Mouse (Mus musculus) T-helper 1 cell (primary cell): ENCODE measurements around the gene Cfap54.

Source experiments
- in situ Hi-C: fragments of 300-600 bp; cut with MboI, MseI; formaldehyde crosslinking; loops from one replicate; pipeline ENCODE4 v1.15.1; 2025; ENCODE audit warnings: high pct_unique_total_duplicates

Cfap54 gene

DNA sequence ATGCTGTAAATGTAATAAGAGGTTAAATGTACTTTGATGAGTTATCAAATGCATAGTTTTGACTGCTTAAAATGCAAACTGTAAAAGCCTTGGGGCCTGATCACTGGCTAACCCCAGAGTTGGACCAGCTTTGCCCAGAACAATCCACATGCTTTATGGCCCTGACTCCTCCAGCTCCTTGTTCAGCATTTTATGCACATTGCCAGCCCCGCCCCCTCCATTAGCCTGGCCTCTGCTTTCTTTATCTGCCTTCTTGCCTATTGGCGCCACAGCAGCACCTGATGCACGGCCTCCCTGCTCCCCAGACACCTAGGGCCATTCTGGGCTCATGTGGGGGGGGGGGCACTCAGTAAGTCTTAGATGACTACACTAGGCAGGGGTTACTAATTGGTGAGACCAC is 17.8 kb downstream of the Cfap54 start:
- in situ Hi-C loops, result loop anchor here (5.0 kb wide), 1 partner anchor 514 kb away; no protein-coding TSS in a partner anchor

GRCm38 (mm10) chr10:93062395-93062794 is 19.0 kb downstream of the Cfap54 start:
- in situ Hi-C loops, result loop anchor here (5.0 kb wide), 1 partner anchor 515 kb away; no protein-coding TSS in a partner anchor

DNA sequence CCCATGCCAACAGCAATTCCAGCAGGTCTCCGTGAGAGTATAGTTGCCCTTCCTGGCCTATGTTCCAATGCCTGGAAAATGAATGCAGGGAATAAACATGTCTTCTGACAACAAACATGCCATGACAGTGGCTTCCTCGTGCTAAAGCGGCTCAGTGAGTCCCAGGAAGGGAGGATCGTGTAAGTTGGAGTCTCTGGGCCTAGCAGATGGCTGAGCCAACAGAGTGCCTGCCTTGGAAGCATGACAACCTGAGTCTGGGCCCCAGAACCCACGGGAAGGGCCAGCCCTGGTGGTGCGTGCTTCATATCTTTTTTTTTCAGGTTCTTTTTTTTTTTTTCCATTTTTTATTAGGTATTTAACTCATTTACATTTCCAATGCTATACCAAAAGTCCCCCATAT is 27.6 kb downstream of the Cfap54 start:
- in situ Hi-C loops, result loop anchor here (5.0 kb wide), 3 partner anchors 198 to 418 kb away; no protein-coding TSS in a partner anchor

GRCm38 (mm10) chr10:93053315-93053714 is 28.1 kb downstream of the Cfap54 start:
- in situ Hi-C loops, result loop anchor here (5.0 kb wide), 3 partner anchors 199 to 419 kb away; no protein-coding TSS in a partner anchor

DNA sequence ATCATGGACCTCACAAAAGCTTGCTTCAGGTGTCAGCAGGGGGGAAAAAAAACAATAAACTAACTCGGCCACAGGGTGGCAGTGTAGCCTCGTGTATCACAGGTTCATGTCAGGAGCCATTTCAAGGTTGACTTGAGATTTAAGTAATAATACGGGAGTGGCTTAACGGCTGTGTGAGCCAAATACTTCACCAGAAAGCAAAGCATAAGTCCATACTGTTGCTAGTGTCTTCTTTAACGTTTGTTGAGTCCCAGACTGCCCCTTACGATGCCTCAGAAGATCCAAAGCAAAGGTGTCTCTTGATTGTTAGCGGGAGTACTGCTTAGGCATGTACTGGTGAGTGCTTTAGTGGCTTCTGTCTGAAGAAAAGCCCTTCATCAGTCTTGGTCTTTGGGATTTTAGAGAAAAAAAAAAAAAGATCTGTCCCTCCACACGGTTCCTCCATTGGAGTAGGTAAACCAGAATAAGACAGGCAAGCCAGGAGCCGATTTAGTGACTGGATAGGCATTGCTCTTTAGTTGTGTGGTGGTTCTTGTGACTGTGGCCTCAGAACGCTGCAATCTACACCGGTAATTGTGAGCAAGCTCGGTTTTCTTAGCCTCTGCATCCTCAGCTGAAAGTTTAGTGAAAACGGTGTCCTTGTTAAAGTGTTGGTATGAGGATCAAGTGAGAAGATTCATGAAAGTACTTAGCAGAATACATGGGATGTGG is 30.2 kb downstream of the Cfap54 start:
- in situ Hi-C loops, result loop anchor here (5.0 kb wide), 3 partner anchors 201 to 421 kb away; no protein-coding TSS in a partner anchor

DNA sequence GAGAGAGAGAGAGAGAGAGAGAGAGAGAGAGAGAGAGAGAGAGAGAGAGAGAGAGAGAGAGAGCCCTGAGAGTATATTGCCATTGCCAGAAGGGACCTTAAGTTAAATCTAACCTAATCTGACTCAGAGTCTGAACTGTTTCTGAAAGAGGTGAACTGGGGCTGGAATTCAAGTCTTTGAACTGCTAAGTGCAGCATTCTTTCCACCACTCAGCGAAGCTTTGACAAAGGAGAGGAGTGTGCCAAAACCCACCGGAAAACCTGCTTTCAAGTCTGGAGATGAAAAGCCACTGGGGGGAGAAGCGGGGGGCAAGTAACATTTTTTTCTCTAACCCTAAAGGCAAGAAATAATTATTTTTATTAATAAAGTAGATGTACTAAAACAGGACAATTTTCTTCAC is 30.8 kb downstream of the Cfap54 start:
- in situ Hi-C loops, result loop anchor here (5.0 kb wide), 3 partner anchors 202 to 422 kb away; no protein-coding TSS in a partner anchor

- in situ Hi-C loops, result no loop called here
Measured at GRCm38 (mm10) chr10:93043195-93043594, 38.2 kb downstream of the Cfap54 start.

DNA sequence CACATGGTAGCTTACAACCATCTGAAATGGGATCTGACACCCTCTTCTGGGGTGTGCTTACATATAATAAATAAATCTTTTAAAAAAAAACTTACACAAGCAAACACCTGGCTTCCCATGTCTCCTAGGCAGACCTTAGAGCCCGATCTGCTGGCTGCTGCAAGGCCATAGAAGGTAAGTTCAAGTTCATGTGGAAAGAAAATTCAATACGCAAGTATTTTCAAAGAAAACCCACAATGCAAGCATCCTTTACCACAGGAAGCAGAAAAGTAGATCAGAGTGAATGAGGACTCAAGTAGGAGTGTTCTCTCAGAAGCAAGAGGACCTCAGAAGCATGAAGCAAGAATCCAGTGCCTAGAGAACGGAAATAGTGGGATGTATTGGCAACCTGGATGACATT is 39.6 kb downstream of the Cfap54 start:
- in situ Hi-C loops, result no loop called here

GRCm38 (mm10) chr10:93041392-93041791 is 40.0 kb downstream of the Cfap54 start:
- in situ Hi-C loops, result no loop called here

GRCm38 (mm10) chr10:93036532-93036931 is 44.9 kb downstream of the Cfap54 start:
- in situ Hi-C loops, result no loop called here

DNA sequence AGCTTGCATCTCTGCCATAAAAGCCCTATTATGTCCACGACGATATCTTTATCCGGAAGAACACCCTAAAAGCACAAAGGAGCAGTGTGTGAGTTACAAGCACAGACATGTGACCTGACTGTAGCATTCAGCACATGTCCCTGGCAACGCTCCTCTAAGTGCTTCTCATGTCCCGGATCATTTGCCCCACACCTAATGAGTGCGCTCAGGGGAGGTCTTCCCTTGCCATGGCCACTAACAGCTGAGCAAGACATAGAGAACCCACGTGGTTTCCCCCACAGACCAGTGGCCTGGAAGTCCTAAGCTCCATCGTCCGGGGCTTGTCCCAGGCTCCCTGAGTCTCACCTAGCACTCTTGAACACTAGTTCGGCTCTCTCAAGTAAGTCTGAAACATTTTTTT is 45.9 kb downstream of the Cfap54 start:
- in situ Hi-C loops, result no loop called here

GRCm38 (mm10) chr10:93023295-93023694 is 58.1 kb downstream of the Cfap54 start:
- in situ Hi-C loops, result loop anchor here (25.0 kb wide), 1 partner anchor 361 kb away; no protein-coding TSS in a partner anchor

DNA sequence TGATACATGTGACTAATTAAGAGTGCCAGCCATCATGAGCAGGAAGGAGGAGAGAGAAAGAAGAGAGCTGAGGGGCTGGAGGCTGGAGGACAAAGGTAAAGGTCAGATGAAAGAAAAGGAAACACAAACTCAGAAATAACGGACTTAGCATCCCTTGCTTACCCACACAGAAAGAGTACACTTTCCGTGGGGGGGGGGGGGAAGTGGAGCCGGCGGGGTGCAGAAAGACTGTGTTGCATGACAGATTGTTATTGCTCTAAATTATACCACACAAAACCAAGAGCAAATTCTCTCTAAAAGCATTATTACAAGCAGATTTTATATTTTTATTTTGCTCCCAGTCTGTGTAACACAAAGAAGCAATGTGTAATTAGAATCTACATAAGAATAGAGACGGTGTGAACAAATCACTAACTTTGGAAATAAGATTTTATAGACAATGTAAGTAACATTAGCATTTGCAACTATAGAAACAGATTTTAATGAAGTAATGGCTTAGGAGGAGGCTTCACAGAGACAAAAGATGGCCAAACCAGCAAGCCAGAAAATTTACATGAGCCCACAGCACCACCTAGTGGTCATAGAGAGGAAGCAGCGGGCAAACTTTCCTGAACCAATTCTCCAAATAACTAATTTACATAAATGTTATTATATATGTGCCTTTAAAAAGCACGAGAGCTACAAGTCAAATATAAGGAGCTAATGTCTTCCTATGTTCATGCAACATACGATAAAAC is 67.2 kb downstream of the Cfap54 start:
- in situ Hi-C loops, result loop anchor here (5.0 to 25.0 kb wide), 4 partner anchors 279 to 1742 kb away; no protein-coding TSS in a partner anchor

DNA sequence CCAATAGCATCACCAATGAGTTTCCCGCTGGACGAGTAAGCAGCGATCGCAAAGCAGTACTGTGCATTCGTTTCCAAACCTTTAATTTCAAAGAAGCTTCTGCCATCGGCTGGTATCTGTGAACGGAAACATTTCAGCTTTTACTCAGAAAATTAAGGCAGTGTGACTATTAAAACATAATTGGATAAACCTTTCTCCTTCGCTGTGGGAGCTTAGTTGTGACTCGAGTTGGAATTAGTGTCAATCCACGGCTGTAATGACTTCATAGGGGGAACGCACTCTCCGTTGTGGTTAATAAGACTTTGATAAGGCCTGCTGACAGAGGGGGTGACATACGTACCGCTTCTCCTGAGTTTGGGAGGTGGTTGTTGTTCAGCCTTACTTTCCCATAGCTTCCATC is 70.3 kb downstream of the Cfap54 start:
- in situ Hi-C loops, result loop anchor here (5.0 to 25.0 kb wide), 4 partner anchors 276 to 1739 kb away; no protein-coding TSS in a partner anchor

DNA sequence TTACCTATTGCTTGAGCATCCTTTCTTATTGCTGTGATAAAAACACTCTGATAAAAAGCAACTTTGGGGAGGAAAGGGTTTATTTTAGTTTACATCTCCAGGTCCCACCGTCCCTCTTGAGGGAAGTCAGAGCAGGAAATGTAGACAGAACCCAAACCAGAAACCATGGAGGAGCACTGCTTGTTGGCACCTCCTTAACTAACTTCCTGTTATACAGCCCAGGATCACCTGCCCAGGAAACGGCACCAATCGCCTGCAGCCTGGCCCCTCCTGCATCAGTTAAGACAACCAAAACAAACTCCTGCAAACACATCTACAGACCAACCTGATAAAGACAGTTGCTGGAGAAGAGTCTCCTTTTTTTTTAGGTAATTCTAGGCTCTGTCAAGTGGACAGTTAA is 74.4 kb downstream of the Cfap54 start:
- in situ Hi-C loops, result loop anchor here (10.0 to 25.0 kb wide), 2 partner anchors 345 to 1902 kb away; no protein-coding TSS in a partner anchor

- in situ Hi-C loops, result loop anchor here (10.0 to 25.0 kb wide), 2 partner anchors 344 to 1902 kb away; no protein-coding TSS in a partner anchor
Measured at GRCm38 (mm10) chr10:93006405-93006804, 75.0 kb downstream of the Cfap54 start.

- in situ Hi-C loops, result no loop called here
Measured at GRCm38 (mm10) chr10:92998536-92998935, 82.9 kb downstream of the Cfap54 start.

GRCm38 (mm10) chr10:92995186-92995585 is 86.2 kb downstream of the Cfap54 start:
- in situ Hi-C loops, result no loop called here

- in situ Hi-C loops, result no loop called here
Measured at GRCm38 (mm10) chr10:92994340-92994739, 87.1 kb downstream of the Cfap54 start.

DNA sequence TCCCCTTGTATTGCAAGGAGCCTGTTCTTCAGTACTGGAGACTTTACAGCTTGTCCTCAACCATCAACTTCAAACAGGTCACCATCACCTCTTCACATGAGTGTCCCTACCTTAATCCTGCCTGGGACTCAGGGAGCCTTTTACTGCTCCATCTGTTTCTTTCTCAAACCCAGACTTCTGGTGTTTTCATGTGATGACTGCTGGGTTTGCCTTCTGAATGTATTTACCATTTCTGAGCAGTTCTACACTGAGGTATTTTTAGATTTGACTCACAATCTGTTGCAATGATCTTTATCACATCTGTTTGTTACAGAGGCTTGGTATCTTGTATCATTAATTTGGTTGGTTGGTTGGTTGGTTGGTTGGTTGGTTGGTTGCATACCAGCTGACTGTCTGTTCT is 88.9 kb downstream of the Cfap54 start:
- in situ Hi-C loops, result no loop called here

- in situ Hi-C loops, result no loop called here
Measured at GRCm38 (mm10) chr10:92990576-92990975, 90.8 kb downstream of the Cfap54 start.

- in situ Hi-C loops, result no loop called here
Measured at GRCm38 (mm10) chr10:92965134-92965533, 116.3 kb downstream of the Cfap54 start.
